Mouse (Mus musculus): ENCODE results near the gene Nrxn3. TPM values are rescaled to one million over a fixed set of nuclear protein-coding genes. Genes with fewer than 3 reads are reported as not detected.

The Nrxn3 gene
- polyA plus RNA-seq, 1 experiment from 2014 or later, result 0.31 TPM

DNA sequence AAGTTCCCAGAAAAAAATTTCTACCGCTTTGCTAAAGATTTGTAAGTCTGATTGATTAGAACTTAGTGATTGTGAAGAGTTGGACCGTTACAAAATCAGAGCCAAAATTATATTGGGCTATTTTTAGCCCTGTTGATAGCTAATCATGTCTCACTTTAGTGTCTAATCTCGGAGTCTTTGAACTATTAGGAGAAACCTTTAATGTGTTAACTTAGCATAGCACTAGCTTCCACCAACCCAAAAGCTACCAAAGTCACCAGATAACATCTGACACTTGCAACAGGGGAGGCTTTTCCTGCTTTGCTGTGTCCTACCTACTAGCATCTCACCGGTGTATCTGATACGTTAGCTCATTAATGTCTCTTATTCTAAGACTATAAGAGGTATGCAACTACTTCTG, 1333.6 kb downstream of the Nrxn3 start:
- no peak overlapping the region for H3K27ac ChIP-seq (replicated peaks; ENCODE audit: low read depth, low read length)
- H3K4me1 ChIP-seq (ENCODE audit: control insufficient read depth, insufficient read depth, low read length), result no peaks in the 10 kb centered on the region
- H3K4me3 ChIP-seq (ENCODE audit: low read depth, low read length), result no peak overlapping the region
- ATAC-seq (ENCODE audit: insufficient number of reproducible peaks, low FRiP score, low TSS enrichment, low read depth) (no peak), DNase-seq (ENCODE audit: low spot score) (no peak)
- H3K36me3 ChIP-seq (ENCODE audit: control insufficient read depth, insufficient read depth, low read length), result no peaks in the 10 kb centered on the region
- H3K27me3 ChIP-seq (ENCODE audit: control insufficient read depth, insufficient read depth, low read length), result no peaks in the 10 kb centered on the region
- no peak overlapping the region for H3K9ac ChIP-seq (ENCODE audit: low read length)
- no peaks in the 10 kb centered on the region for H3K9me3 ChIP-seq (ENCODE audit: control insufficient read depth, low read length)
- no peak overlapping the region for H3K4me2 ChIP-seq (ENCODE audit: low read depth, severe bottlenecking)
- 90% methylated on average over 5 of the region's 5 CpGs for WGBS

- H3K27ac ChIP-seq (replicated peaks; ENCODE audit: low read depth, low read length), result no peak overlapping the region
- no peaks in the 10 kb centered on the region for H3K36me3 ChIP-seq (ENCODE audit: control insufficient read depth, insufficient read depth, low read length)
- WGBS, result 87% methylated on average over 3 of the region's 3 CpGs
- no peak overlapping the region for H3K9ac ChIP-seq (ENCODE audit: low read length)
- H3K4me3 ChIP-seq (ENCODE audit: low read depth, low read length), result no peak overlapping the region
- no peaks in the 10 kb centered on the region for H3K4me1 ChIP-seq (ENCODE audit: control insufficient read depth, insufficient read depth, low read length)
- ATAC-seq (ENCODE audit: insufficient number of reproducible peaks, low FRiP score, low TSS enrichment, low read depth), result no peak
- no peaks in the 10 kb centered on the region for H3K9me3 ChIP-seq (ENCODE audit: control insufficient read depth, low read length)
- DNase-seq (ENCODE audit: low spot score), result no peak
- H3K27me3 ChIP-seq (ENCODE audit: control insufficient read depth, insufficient read depth, low read length), result no peaks in the 10 kb centered on the region
- H3K4me2 ChIP-seq (ENCODE audit: low read depth, severe bottlenecking), result no peak overlapping the region
Observed at GRCm38 (mm10) chr12:90059786-90060185, 1337.1 kb downstream of the Nrxn3 start.

- Histone ChIP-seq H3K9me3 (ENCODE audit: control insufficient read depth, low read length) (no peaks in the 10 kb centered on the region), H3K4me1 (ENCODE audit: control insufficient read depth, insufficient read depth, low read length) (no peaks in the 10 kb centered on the region), H3K27me3 (ENCODE audit: control insufficient read depth, insufficient read depth, low read length) (no peaks in the 10 kb centered on the region), H3K4me2 (ENCODE audit: low read depth, severe bottlenecking) (no peak overlapping the region), H3K4me3 (ENCODE audit: low read depth, low read length) (no peak overlapping the region), H3K36me3 (ENCODE audit: control insufficient read depth, insufficient read depth, low read length) (no peaks in the 10 kb centered on the region), H3K9ac (ENCODE audit: low read length) (no peak overlapping the region), H3K27ac (replicated peaks; ENCODE audit: low read depth, low read length) (no peak overlapping the region)
- DNase-seq (ENCODE audit: low spot score) (no peak), ATAC-seq (ENCODE audit: insufficient number of reproducible peaks, low FRiP score, low TSS enrichment, low read depth) (no peak)
- WGBS, result 38% methylated on average over 3 of the region's 3 CpGs
Observed at GRCm38 (mm10) chr12:90061312-90061711, 1338.6 kb downstream of the Nrxn3 start.

DNA sequence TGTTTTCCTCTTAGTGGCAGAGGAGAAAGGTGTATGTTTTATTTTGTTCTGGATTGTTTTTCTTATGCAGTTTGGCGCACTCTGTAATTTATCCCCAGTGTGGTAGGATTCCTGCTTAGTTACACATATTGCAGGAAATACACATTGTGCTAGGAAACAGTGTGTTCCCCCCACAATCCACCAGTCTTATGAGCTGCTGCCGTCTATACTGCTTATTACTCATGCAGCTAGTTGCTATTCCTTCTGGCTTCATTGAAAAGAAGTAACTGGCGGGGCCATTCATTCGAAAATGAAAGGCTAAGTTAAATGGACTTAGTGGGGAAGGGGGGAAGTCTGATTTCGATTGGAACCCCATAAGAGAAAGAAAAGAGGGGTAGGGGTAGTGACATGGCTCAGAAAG, 1339.5 kb downstream of the Nrxn3 start:
- no peak overlapping the region for H3K27ac ChIP-seq (replicated peaks; ENCODE audit: low read depth, low read length)
- no peak overlapping the region for H3K4me3 ChIP-seq (ENCODE audit: low read depth, low read length)
- H3K9ac ChIP-seq (ENCODE audit: low read length), result no peak overlapping the region
- no peak for ATAC-seq (ENCODE audit: insufficient number of reproducible peaks, low FRiP score, low TSS enrichment, low read depth)
- 84% methylated on average over 5 of the region's 5 CpGs for WGBS
- no peak for DNase-seq (ENCODE audit: low spot score)
- H3K4me2 ChIP-seq (ENCODE audit: low read depth, severe bottlenecking), result no peak overlapping the region
- no peaks in the 10 kb centered on the region for H3K9me3 ChIP-seq (ENCODE audit: control insufficient read depth, low read length)
- H3K27me3 ChIP-seq (ENCODE audit: control insufficient read depth, insufficient read depth, low read length), result no peaks in the 10 kb centered on the region
- H3K36me3 ChIP-seq (ENCODE audit: control insufficient read depth, insufficient read depth, low read length), result no peaks in the 10 kb centered on the region
- no peaks in the 10 kb centered on the region for H3K4me1 ChIP-seq (ENCODE audit: control insufficient read depth, insufficient read depth, low read length)

GRCm38 (mm10) chr12:90063443-90063842, 1340.8 kb downstream of the Nrxn3 start:
- no peak for DNase-seq (ENCODE audit: low spot score)
- Histone ChIP-seq H3K4me2 (ENCODE audit: low read depth, severe bottlenecking) (no peak overlapping the region), H3K9ac (ENCODE audit: low read length) (no peak overlapping the region), H3K27me3 (ENCODE audit: control insufficient read depth, insufficient read depth, low read length) (no peaks in the 10 kb centered on the region), H3K4me1 (ENCODE audit: control insufficient read depth, insufficient read depth, low read length) (no peaks in the 10 kb centered on the region), H3K36me3 (ENCODE audit: control insufficient read depth, insufficient read depth, low read length) (no peaks in the 10 kb centered on the region), H3K27ac (replicated peaks; ENCODE audit: low read depth, low read length) (no peak overlapping the region), H3K9me3 (ENCODE audit: control insufficient read depth, low read length) (no peaks in the 10 kb centered on the region), H3K4me3 (ENCODE audit: low read depth, low read length) (no peak overlapping the region)
- WGBS, result 92% methylated on average over 2 of the region's 2 CpGs
- ATAC-seq (ENCODE audit: insufficient number of reproducible peaks, low FRiP score, low TSS enrichment, low read depth), result no peak

DNA sequence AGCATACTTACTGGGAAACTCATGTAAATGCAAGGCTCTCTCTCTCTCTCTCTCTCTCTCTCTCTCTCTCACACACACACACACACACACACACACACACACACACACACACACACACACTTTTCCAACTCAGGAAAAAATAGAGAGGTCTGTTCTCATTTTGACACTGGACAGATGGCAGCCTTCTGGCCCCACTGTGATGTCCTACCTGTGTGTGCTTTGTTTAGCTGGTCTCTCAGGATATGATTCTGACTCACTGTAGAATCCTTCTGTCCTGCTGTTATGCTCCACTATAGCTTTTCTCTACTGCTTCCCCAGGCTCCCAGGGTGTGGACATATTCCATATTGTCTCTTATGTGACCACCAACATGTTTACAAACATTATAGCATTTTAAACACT, 1363.2 kb downstream of the Nrxn3 start:
- Histone ChIP-seq H3K4me3 (ENCODE audit: low read depth, low read length) (no peak overlapping the region), H3K27me3 (ENCODE audit: control insufficient read depth, insufficient read depth, low read length) (no peaks in the 10 kb centered on the region), H3K4me1 (ENCODE audit: control insufficient read depth, insufficient read depth, low read length) (no peaks in the 10 kb centered on the region), H3K4me2 (ENCODE audit: low read depth, severe bottlenecking) (no peak overlapping the region), H3K36me3 (ENCODE audit: control insufficient read depth, insufficient read depth, low read length) (no peaks in the 10 kb centered on the region), H3K9me3 (ENCODE audit: control insufficient read depth, low read length) (no peaks in the 10 kb centered on the region), H3K9ac (ENCODE audit: low read length) (no peak overlapping the region), H3K27ac (replicated peaks; ENCODE audit: low read depth, low read length) (no peak overlapping the region)
- no peak for DNase-seq (ENCODE audit: low spot score)
- no peak for ATAC-seq (ENCODE audit: insufficient number of reproducible peaks, low FRiP score, low TSS enrichment, low read depth)

GRCm38 (mm10) chr12:90095754-90096153, 1373.1 kb downstream of the Nrxn3 start:
- Histone ChIP-seq H3K27ac (replicated peaks; ENCODE audit: low read depth, low read length) (no peak overlapping the region), H3K9ac (ENCODE audit: low read length) (no peak overlapping the region), H3K4me1 (ENCODE audit: control insufficient read depth, insufficient read depth, low read length) (no peaks in the 10 kb centered on the region), H3K36me3 (ENCODE audit: control insufficient read depth, insufficient read depth, low read length) (no peaks in the 10 kb centered on the region), H3K4me2 (ENCODE audit: low read depth, severe bottlenecking) (no peak overlapping the region), H3K4me3 (ENCODE audit: low read depth, low read length) (no peak overlapping the region), H3K9me3 (ENCODE audit: control insufficient read depth, low read length) (no peaks in the 10 kb centered on the region), H3K27me3 (ENCODE audit: control insufficient read depth, insufficient read depth, low read length) (no peaks in the 10 kb centered on the region)
- WGBS, result 75% methylated on average over 1 of the region's 1 CpGs
- DNase-seq (ENCODE audit: low spot score) (no peak), ATAC-seq (ENCODE audit: insufficient number of reproducible peaks, low FRiP score, low TSS enrichment, low read depth) (no peak)

DNA sequence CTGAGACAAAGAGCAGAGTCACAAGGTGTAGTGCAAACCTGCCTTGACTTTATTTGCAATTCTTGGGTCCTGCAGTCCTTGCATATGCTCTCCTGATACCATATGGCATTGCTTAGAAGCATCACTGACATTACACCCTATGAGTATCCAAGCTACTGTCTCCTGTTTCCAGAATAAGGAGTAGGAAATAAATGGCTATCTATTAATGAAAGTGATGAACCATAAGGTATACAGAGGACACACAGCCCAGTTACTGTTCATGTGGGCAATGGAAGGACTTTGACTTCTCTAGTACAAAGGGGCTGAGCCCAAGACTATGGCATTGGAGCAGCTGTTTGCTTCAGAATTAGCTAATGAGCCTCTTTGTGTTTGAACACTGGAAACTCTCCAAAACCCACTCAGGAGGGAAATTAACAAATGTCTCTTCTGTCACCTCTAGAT, 1390.7 kb downstream of the Nrxn3 start:
- ATAC-seq (ENCODE audit: insufficient number of reproducible peaks, low FRiP score, low TSS enrichment, low read depth) (no peak), DNase-seq (ENCODE audit: low spot score) (no peak)
- Histone ChIP-seq H3K27ac (replicated peaks; ENCODE audit: low read depth, low read length) (no peak overlapping the region), H3K4me3 (ENCODE audit: low read depth, low read length) (no peak overlapping the region), H3K27me3 (ENCODE audit: control insufficient read depth, insufficient read depth, low read length) (no peaks in the 10 kb centered on the region), H3K36me3 (ENCODE audit: control insufficient read depth, insufficient read depth, low read length) (no peaks in the 10 kb centered on the region), H3K4me2 (ENCODE audit: low read depth, severe bottlenecking) (no peak overlapping the region), H3K9me3 (ENCODE audit: control insufficient read depth, low read length) (no peaks in the 10 kb centered on the region), H3K4me1 (ENCODE audit: control insufficient read depth, insufficient read depth, low read length) (no peaks in the 10 kb centered on the region), H3K9ac (ENCODE audit: low read length) (no peak overlapping the region)
